ENCODE assay signal across 9 mouse cellular contexts in the genomic region with DNA sequence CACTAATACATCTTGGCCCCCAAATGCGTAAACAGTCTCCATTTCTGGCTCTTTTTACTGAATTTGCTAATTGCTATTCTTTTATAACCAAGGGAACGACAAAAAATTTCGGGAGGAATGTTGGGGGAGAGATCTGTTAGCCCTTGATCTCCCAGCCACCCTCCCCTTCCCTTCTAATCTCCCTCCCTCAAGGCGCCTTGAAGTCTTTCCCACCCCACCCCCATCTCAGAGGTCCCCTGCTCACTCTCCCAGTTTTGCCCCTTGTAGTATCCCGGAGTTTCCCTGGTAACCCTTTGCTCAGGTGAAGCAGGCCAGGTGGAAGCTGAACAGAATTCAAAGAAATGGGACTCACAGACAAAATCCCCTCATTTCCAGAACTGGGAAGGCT. TPM values are rescaled to one million over a fixed set of nuclear protein-coding genes. Genes with fewer than 3 reads are reported as not detected.
A peak's percentile ranks its signal among the peaks of the same experiment; 100 is the strongest.
DNase-seq lines count a peak whose midpoint lies in the region; ATAC-seq lines count a peak whose summit lies in the region.
"Had no signal": no experiment of that assay in that cellular context is flagged by ENCODE, and none has a peak within 500 bp of the region (broad histone marks: within the 10 kb centered on the region; RNA-seq: fewer than 3 reads in every experiment).

No protein-coding gene starts in this region.

- peak overlapping the region; percentile 46 for H3K4me2 ChIP-seq in forebrain, embryonic 14.5 days (ENCODE audit: low read length)
- peak overlapping the region; percentile 55 for H3K4me2 ChIP-seq in limb, embryonic 11.5 days (ENCODE audit: low read depth, severe bottlenecking)
- peak overlapping the region; percentile 70 for H3K4me2 ChIP-seq in neural tube, embryonic 15.5 days

- no peak overlapping the region for H3K27ac ChIP-seq in forebrain, embryonic 14.5 days (ENCODE audit: low read depth, low read length)
- no peak overlapping the region for H3K27ac ChIP-seq in limb, embryonic 11.5 days (replicated peaks; ENCODE audit: low read depth, low read length)
- H3K27ac ChIP-seq in neural tube, embryonic 15.5 days (replicated peaks) = 0 out of 2 replicates have a peak overlapping the region, but pooled peaks have one; percentile 2

- DNase-seq in kidney, postnatal 10 days = peak; percentile 38
- DNase-seq in kidney, adult 8-10 months = no peak
- no peak for DNase-seq in forebrain, embryonic 14.5 days (ENCODE audit: low spot score)
- no peak for DNase-seq in limb, embryonic 11.5 days (ENCODE audit: low spot score)
- no peak for DNase-seq in spleen, postnatal 4 days (ENCODE audit: low spot score in 2 of 2)
- no peak for DNase-seq in left cerebral cortex, postnatal 14 days (ENCODE audit: low spot score in 2 of 2)
- no peak for DNase-seq in adrenal gland, adult 2 months

- 6% methylated on average over 5 of the region's 5 CpGs for WGBS in forebrain, embryonic 14.5 days
- 4% methylated on average over 5 of the region's 5 CpGs for WGBS in limb, embryonic 11.5 days
- 10% methylated on average over 5 of the region's 5 CpGs for WGBS in neural tube, embryonic 15.5 days

- intact Hi-C loops in left cerebral cortex, postnatal 14 days (cut with DNase I) = no loop called here

- ATAC-seq in forebrain, embryonic 14.5 days = no peak
- no peak for ATAC-seq in limb, embryonic 11.5 days (ENCODE audit: insufficient number of reproducible peaks, low FRiP score, low TSS enrichment, low read depth)
- no peak for ATAC-seq in neural tube, embryonic 15.5 days (ENCODE audit: low FRiP score)
- ATAC-seq: Patski had no signal

- peak overlapping the region; percentile 9; the same call in 1 of the 2 replicates for H3K4me3 ChIP-seq in forebrain, embryonic 14.5 days (ENCODE audit: low read depth, low read length)
- peak overlapping the region; percentile 20; the same call in 1 of the 2 replicates for H3K4me3 ChIP-seq in limb, embryonic 11.5 days (ENCODE audit: low read depth, low read length)
- H3K4me3 ChIP-seq in neural tube, embryonic 15.5 days (replicated peaks) = peak overlapping the region; percentile 41

- no peak overlapping the region for H3K9ac ChIP-seq in forebrain, embryonic 14.5 days (ENCODE audit: low read length)
- no peak overlapping the region for H3K9ac ChIP-seq in limb, embryonic 11.5 days (ENCODE audit: low read length)
- H3K9ac ChIP-seq in neural tube, embryonic 15.5 days (replicated peaks) = peak overlapping the region; percentile 36

- no peaks in the 10 kb centered on the region for H3K36me3 ChIP-seq in forebrain, embryonic 14.5 days (ENCODE audit: control insufficient read depth, insufficient read depth, low read length)
- H3K36me3 ChIP-seq in limb, embryonic 11.5 days (ENCODE audit: control insufficient read depth, insufficient read depth, low read length) = no peaks in the 10 kb centered on the region
- no peaks in the 10 kb centered on the region for H3K36me3 ChIP-seq in neural tube, embryonic 15.5 days

- no peaks in the 10 kb centered on the region for H3K27me3 ChIP-seq in forebrain, embryonic 14.5 days (replicated peaks; ENCODE audit: control insufficient read depth, insufficient read depth, low read length)
- H3K27me3 ChIP-seq in limb, embryonic 11.5 days (ENCODE audit: control insufficient read depth, insufficient read depth, low read length) = no peaks in the 10 kb centered on the region
- no peaks in the 10 kb centered on the region for H3K27me3 ChIP-seq in neural tube, embryonic 15.5 days (replicated peaks)

- no peaks in the 10 kb centered on the region for H3K9me3 ChIP-seq in forebrain, embryonic 14.5 days (replicated peaks; ENCODE audit: control insufficient read depth, low read length)
- no peaks in the 10 kb centered on the region for H3K9me3 ChIP-seq in limb, embryonic 11.5 days (ENCODE audit: control insufficient read depth, low read length)
- H3K9me3 ChIP-seq in neural tube, embryonic 15.5 days (replicated peaks) = no peaks in the 10 kb centered on the region

- H3K4me1 ChIP-seq in forebrain, embryonic 14.5 days (ENCODE audit: control insufficient read depth, insufficient read depth, low read length) = 0 out of 2 replicates have a peak, but pooled peaks cover 7% of the 10 kb centered on the region
- peaks cover 4% of the 10 kb centered on the region; the same call in 1 of the 2 replicates for H3K4me1 ChIP-seq in limb, embryonic 11.5 days (ENCODE audit: control insufficient read depth, insufficient read depth, low read length)
- H3K4me1 ChIP-seq in neural tube, embryonic 15.5 days = peaks cover 19% of the 10 kb centered on the region

RNA-seq across cellular contexts. Expression of a gene that starts 37.0 kb away (rescaled TPM):
- 0.31 and 0.39 TPM in 2 replicates for polyA plus RNA-seq in forebrain, embryonic 14.5 days (2014; fragmentation: Nextera tagmentation; extraction: Ambion mirVana)
- polyA plus RNA-seq in limb, embryonic 11.5 days (2014; fragmentation: Nextera tagmentation; extraction: Ambion mirVana) = 1.0 and 1.4 TPM in 2 replicates
- 0.20 TPM in 1 of 2 replicates, not detected in the other for polyA plus RNA-seq in neural tube, embryonic 15.5 days (2015; fragmentation: Nextera tagmentation; extraction: Ambion mirVana)
- total RNA-seq in left cerebral cortex, postnatal 14 days (2021) = under 1 TPM; 0.95 to 0.99 TPM
- total RNA-seq in adrenal gland, adult 2 months (2021) = not detected
- not detected in 2 replicates for polyA plus RNA-seq in adrenal gland, adult 2 months (2012; rRNA removed)
- polyA plus RNA-seq: Patski had no signal
